Mouse (Mus musculus) heart, postnatal 0 days (tissue): ENCODE results near the gene Cd55b.

ENCODE experiments used
- CTCF ChIP-seq: IDR thresholded peaks from 2 replicates; pipeline ENCODE4 v1.5.1; 2016; ENCODE audit warnings: antibody characterized with exemption, control low read depth, low read depth
- EP300 ChIP-seq: IDR thresholded peaks from 2 replicates; pipeline ENCODE4 v1.6.1; 2016; ENCODE audit warnings: antibody characterized with exemption, low read depth

GRCm38 (mm10) chr1:130377726-130378429, 44.9 kb downstream of the Cd55b start:
- no peak for TF ChIP-seq EP300
- no peak for TF ChIP-seq CTCF
